Mouse (Mus musculus) G1E (cell line): ENCODE results near the gene Dusp14.

Source experiments
- CTCF ChIP-seq: IDR thresholded peaks from 2 replicates; pipeline ENCODE4 v1.5.1; 2012; ENCODE audit warnings: low read depth, low read length, inconsistent platforms, mixed read lengths
- GATA1 ChIP-seq: IDR thresholded peaks from 2 replicates; pipeline ENCODE4 v1.6.1; 2012; ENCODE audit warnings: borderline replicate concordance, low read length, inconsistent platforms, mixed read lengths
- TAL1 ChIP-seq: conservative IDR thresholded peaks from 2 replicates; pipeline ENCODE4 v1.6.1; 2012; ENCODE audit warnings: low read depth, low read length, inconsistent platforms, mixed read lengths

GRCm38 (mm10) chr11:84066071-84066481 is 3.0 kb downstream of the Dusp14 start:
- TF ChIP-seq CTCF, result no peak
- TF ChIP-seq GATA1, result no peak
- no peak for TF ChIP-seq TAL1
